11 mouse cellular contexts compared by ENCODE assay signal in the genomic region with DNA sequence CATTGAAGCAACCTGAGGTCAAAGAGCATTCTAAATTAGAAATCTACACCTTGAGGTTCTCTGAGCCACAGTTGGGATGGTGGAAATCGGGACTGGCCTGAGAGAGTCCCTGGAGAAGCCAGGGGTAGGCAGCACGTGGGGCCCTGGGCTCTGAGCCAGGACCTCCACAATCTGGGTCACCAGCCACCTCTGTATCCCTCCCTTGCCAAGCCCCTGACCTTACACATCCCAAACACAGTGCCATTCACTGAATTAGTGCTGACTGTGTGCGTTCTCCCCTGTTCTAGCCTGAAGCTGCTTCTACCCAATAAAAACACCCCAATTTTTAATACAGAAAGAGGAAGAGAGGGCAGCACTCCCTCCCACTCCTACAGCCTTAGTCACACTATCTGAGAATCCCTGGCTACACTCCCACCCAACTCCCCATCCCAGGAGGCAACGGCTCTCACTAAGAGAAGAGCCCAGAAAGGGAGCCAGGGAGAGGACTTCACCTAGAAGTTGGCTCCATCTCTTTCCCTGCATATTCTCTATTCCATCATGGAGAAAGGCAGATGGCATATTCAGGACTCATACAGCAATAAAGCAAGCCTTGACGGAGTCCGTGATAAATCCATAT. TPM values are rescaled to one million over a fixed set of nuclear protein-coding genes. Genes with fewer than 3 reads are reported as not detected.
DNase-seq lines count a peak whose midpoint lies in the region; ATAC-seq and TF ChIP-seq lines count a peak whose summit lies in the region.
"Had no signal": no experiment of that assay in that cellular context is flagged by ENCODE, and none has a peak within 500 bp of the region (broad histone marks: within the 10 kb centered on the region; RNA-seq: fewer than 3 reads in every experiment).

No protein-coding gene starts in this region.

- H3K36me3 ChIP-seq in hindbrain, postnatal 0 days (ENCODE audit: insufficient read depth, low read length) = no peaks in the 10 kb centered on the region
- H3K36me3 ChIP-seq in hindbrain, embryonic 10.5 days = no peaks in the 10 kb centered on the region

- DNase-seq in hindbrain, postnatal 0 days (ENCODE audit: low spot score) = no peak
- DNase-seq in hindbrain, embryonic 10.5 days (ENCODE audit: low spot score) = no peak
- DNase-seq in right cerebral cortex, postnatal 10 days (ENCODE audit: low spot score in 2 of 2) = peak; percentile 38 to 46
- no peak for DNase-seq in right cerebral cortex, postnatal 25 days
- peak; percentile 46 to 56 for DNase-seq in heart, adult 9 months (ENCODE audit: low spot score in 2 of 2)
- DNase-seq in thymus, postnatal 36 days = no peak
- no peak for DNase-seq in MN1 (ENCODE audit: low spot score)
- DNase-seq: lung, embryonic 14.5 days; thymus, postnatal 25 days had no signal

- no peak overlapping the region for H3K9ac ChIP-seq in hindbrain, postnatal 0 days (replicated peaks; ENCODE audit: low read length)
- H3K9ac ChIP-seq: lung, embryonic 14.5 days had no signal

- WGBS in hindbrain, postnatal 0 days = 63% methylated on average over 6 of the region's 6 CpGs
- 85% methylated on average over 6 of the region's 6 CpGs for WGBS in hindbrain, embryonic 10.5 days

- no peaks in the 10 kb centered on the region for H3K27me3 ChIP-seq in hindbrain, postnatal 0 days (ENCODE audit: insufficient read depth, low read length)
- H3K27me3 ChIP-seq in hindbrain, embryonic 10.5 days (ENCODE audit: insufficient read depth, poor library complexity, severe bottlenecking) = no peaks in the 10 kb centered on the region

- no peak overlapping the region for H3K27ac ChIP-seq in hindbrain, postnatal 0 days
- H3K27ac ChIP-seq in hindbrain, embryonic 10.5 days = no peak overlapping the region

- H3K4me3 ChIP-seq in hindbrain, postnatal 0 days (ENCODE audit: low read length) = no peak overlapping the region
- no peak overlapping the region for H3K4me3 ChIP-seq in hindbrain, embryonic 10.5 days

- ATAC-seq in hindbrain, postnatal 0 days = 0 out of 2 replicates have a peak, but pooled peaks have one; percentile 29
- ATAC-seq: forebrain, embryonic 14.5 days; inflammation-experienced regulatory T-cells, adult 6 months had no signal

- peaks cover 5% of the 10 kb centered on the region; the same call in 1 of the 2 replicates for H3K4me1 ChIP-seq in hindbrain, postnatal 0 days (ENCODE audit: insufficient read depth, low read length)
- no peaks in the 10 kb centered on the region for H3K4me1 ChIP-seq in hindbrain, embryonic 10.5 days (replicated peaks)

- no peaks in the 10 kb centered on the region for H3K9me3 ChIP-seq in hindbrain, postnatal 0 days (ENCODE audit: low read length)
- no peaks in the 10 kb centered on the region for H3K9me3 ChIP-seq in hindbrain, embryonic 10.5 days

- H3K4me2 ChIP-seq in hindbrain, postnatal 0 days (ENCODE audit: low read depth, low read length) = no peak overlapping the region
- H3K4me2 ChIP-seq: lung, embryonic 14.5 days had no signal

- TF ChIP-seq CTCF in hindbrain, postnatal 0 days (IDR thresholded peaks at IDR 0.05; ENCODE audit: low read depth) = no peak

RNA-seq across cellular contexts. Expression of a gene that starts 46.4 kb away (rescaled TPM):
- total RNA-seq in hindbrain, postnatal 0 days (2014; rRNA removed) = 15.9 and 19.2 TPM in 2 replicates
- 4.9 and 5.2 TPM in 2 replicates for polyA plus RNA-seq in hindbrain, postnatal 0 days (2015; fragmentation: Nextera tagmentation; extraction: Ambion mirVana)
- polyA plus RNA-seq in hindbrain, embryonic 10.5 days (2016; fragmentation: Nextera tagmentation; extraction: Ambion mirVana) = 4.1 and 4.7 TPM in 2 replicates

Comparison
In these comparisons a context has a peak if more than half of its experiments do, and no peak if none do; other contexts are left out.
1. DNase-seq: peak in right cerebral cortex, postnatal 10 days (2 of 2) and heart, adult 9 months (2 of 2); none in hindbrain, postnatal 0 days (single experiment), hindbrain, embryonic 10.5 days (single experiment), right cerebral cortex, postnatal 25 days (single experiment), thymus, postnatal 36 days (0 of 2) and MN1 (single experiment).